Mouse (Mus musculus): ENCODE measurements around the gene Pecr.
A peak's percentile ranks its signal among the peaks of the same experiment; 100 is the strongest.
"Not testable (repeated sequence)": the region's sequence is repeated elsewhere in the genome, so short reads cannot be mapped to it uniquely, and the experiment has no call there.

The Pecr gene

DNA sequence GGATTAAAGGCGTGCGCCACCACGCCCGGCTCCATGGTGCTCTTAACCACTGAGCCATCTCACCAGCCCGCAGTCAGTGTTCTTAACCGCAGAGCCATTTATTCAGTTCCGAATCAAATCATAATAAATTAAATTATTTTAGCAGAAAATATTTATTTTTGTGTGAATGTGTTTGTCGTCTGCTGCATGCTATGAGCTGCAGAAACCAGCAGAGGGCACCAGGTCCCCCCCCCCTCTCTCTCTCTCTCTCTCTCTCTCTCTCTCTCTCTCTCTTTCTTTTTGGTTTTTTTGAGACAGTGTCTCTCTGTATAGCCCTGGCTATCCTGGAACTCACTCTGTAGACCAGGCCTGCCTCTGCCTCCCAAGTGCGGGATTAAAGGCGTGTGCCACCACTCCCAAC lies 51.5 kb downstream of the Pecr start:
- not testable (repeated sequence) for DNase-seq

DNA sequence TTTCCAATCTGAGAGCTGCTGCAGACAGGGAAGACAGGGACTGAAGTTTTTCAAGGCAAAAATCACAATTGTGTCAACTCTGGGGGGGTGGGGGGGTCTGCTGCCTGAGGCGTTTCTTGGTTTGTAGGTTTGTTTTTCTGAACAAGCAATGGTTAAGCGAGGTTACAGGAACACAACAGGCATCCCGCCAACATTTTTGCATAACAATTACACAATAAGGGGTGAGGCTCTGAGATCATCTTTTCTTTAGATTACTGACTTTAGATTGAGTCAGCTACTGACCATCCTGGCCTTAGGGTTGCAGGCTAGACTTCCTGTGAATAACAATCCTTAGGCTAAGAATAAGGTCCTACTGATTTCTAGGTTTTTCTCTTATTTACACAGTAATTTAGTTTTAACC lies 55.1 kb downstream of the Pecr start:
- DNase-seq, result peak in 1 of 2 experiments; percentile 23

DNA sequence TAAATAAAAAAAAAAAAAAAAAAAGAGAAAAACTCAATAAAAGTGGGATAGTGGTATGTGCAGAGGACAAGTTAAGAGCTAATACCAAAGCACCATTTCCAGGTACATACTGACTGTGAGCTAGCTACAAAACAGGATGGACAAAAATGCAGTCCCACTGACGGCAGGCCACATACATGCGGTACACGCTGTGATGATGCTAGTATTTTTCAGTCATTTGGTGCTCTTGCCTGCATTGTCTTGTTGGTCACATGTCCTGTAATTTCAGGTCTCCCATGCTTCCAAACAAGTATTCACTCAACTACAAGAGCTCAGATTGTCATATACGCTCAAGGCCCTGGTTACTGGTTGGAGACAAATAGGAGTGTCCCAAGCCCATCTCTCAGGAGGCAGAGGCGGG lies 56.6 kb downstream of the Pecr start:
- DNase-seq, result no peak

DNA sequence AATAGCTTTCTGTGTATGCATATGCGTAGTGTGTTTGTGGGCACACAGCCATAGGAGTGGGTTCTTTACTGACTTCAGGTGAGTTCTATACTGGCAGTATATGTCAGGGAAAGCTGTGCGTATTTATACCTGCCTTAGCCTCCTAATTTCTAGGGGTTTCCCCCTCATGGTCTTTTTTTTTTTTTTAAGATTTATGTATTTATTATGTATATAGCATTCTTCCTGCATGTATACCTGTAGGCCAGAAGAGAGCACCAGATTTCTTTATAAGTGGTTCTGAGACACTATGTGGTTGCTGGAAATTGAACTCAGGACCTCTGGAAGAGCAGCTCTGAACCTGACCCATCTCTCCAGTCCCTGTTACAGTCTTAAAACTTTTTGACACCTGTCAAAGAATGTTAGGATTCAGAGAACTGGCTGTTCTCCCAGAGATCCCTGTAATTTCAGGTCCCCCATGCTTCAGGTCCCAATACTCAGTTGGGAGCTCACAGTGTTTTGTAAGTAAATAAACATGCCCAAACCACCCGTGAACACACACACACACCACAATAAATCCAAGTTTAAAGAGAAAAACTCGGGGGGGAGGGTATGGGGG lies 57.1 kb downstream of the Pecr start:
- DNase-seq, result no peak

DNA sequence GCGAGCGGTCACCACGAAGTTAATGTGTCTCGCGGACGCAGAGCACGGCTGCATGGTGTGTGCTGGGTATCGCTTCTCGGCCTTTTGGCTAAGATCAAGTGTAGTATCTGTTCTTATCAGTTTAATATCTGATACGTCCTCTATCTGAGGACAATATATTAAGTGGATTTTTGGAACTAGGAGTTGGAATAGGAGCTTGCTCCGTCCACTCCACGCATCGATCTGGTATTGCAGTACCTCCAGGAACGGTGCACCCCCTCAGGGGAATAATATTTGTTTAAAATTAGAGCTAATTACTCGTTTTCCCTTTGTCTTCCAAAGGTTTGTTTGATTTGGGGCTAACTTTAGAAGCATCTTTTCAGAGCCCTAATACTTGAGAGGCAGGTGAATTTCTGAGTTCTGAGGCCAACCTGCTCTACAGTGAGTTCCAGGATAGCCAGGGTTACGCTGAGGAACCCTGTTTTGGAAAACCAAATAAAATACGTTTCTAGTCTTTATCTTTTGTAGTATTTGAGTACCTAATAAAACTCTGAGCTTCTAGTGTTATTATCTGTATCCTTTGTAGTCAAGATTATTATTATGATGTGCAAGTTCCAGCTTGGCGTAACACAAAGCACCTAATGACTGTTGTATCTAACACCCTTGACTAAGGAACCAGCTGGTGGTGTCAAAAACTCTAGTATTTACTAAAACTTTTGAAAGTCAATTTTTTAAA lies 57.8 kb downstream of the Pecr start:
- no peak for DNase-seq

DNA sequence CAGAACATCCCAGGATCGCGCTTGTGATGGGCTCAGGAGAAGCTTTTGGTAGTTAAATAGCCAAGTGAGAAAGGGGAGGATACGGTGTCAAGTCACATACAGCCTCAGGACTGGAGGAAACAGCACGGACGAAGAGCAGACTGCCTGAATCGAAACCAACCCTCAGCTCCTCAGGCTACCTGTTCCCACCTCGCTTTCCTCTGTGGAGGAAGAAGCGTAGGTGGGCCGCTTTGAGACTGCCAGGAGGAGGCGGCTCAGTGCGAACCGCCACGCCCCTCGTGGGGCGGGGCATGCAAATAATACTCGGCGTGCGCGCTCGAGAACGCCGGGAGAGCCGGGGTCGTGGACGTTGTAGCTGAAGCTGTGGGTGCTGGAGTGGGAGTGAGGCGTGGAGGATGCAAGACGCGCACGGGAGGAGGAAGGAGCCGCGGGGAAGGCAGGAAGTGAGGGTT lies 58.4 kb downstream of the Pecr start:
- DNase-seq, result peak; percentile 82 to 85

DNA sequence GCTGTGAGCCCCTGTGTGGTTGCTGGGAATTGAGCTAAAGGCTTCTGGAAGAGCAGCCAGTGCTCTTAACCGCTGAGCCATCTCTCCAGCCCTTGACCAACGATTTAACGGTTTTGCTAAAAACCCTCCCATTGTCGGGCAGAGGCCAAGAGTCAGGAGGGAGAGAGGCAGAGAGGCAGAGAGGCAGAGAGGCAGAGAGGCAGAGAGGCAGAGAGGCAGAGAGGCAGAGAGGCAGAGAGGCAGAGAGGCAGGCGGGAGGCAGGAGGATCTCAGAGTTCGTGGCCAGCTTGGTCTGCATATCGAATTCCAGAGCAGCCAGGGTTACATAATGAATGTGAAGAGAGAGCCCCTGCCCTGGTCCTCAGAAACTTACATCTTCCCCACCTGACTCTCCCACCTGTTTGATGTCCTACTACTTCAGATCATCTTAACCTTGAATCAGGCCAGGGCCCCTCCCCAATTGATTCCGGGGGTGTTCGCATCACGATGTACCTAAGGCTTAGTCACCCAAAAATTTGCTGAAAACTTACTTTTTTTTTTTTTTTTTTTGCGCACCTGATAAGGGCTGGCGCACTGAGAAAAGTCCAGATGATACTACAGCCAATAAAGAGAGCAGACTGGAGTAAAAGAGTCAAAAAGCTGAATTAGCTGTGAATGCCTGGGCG lies 58.9 kb downstream of the Pecr start:
- no peak for DNase-seq

DNA sequence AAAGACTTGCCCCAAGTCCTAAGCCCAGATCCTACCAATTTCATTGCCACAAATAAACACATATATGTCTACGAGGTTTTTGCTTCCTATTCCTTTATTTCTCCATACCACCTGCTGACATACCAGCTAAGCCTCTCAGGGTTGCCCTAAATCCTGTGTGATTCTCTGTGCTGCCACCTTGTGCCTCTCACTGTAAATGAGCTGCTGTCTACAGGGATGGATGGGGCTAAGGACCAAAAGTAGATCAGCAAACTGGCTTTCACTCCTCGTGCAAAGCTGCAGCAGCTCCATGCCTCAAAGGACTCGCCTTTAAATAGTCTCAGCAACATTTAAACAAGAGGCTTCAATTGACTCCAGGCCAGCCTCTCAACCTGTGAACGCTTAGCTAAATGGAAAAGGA lies 64.1 kb downstream of the Pecr start:
- no peak for DNase-seq

DNA sequence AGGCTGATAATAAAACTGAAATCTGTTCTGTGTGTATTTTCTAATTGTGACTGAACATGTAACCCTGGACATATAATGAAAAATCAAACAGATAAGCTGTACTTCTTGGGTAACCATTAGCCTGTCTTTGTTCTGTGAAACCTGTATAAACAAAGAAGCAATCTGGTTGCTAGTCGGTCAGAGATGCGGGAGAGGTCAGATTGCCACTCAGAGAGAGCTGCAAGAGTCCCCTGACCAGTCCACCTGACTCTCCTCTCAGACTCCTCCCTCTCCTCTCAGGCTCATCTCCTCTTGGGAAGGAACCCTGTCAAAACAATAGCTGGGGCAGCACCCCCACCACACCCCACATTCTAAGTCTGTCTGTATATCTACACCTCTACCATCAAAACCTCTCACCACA lies 65.0 kb downstream of the Pecr start:
- DNase-seq, result no peak

DNA sequence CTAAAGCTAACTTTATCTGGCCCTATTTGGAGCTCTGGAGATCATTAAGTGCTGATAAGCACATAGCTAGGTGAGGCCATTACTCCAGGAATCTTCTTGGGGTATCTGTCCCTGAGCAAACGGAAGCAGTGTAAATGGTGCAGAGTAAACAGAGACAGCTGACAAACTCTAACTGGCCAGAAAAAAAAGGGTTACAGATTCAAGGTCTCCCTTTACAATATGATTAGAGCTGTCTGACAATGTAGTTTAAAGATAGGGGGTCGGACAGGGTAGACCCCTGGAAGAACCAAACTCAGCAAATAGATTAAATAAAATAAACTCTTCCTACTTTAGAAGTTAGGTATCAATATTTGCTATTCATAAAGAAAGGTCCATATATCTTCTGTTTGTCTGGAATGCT lies 65.5 kb downstream of the Pecr start:
- no peak for DNase-seq

DNA sequence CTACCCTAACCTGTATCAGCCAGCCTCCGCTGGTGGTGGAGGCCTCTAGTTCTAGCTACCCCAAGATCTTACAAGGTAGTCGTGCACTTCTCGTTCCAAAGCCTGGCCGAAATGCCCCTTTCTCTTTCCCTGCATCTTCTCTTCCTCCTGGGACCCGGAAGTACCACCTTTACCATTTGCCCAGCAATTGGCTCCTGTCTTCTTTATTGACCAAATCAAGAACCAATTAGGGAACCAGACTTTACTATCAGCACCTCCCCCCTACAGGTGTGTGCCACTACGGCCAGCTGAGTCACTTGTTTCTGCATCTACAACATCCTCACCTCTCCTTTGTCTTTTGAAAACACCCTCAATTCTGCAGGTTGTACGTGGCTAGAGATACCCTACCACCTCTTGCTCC lies 67.4 kb downstream of the Pecr start:
- no peak for DNase-seq

DNA sequence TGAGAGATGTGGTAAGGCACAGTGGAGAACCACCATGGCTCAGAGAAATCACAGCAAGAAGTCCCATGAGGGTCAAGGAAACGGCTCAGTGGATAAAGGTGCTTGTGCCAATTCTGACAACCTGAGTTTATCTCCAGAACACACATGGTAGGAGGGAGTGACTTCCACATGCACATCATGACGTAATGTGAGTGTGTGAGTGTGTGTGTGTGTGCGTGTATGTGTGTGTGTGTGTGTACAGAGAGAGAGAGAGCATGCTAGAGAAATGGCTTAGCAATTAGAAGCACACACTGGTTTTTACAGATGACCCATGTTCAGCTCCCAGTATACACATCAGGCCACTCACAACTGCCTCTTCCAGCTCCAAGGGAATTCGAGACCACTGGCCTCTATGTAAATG lies 68.9 kb downstream of the Pecr start:
- no peak for DNase-seq

DNA sequence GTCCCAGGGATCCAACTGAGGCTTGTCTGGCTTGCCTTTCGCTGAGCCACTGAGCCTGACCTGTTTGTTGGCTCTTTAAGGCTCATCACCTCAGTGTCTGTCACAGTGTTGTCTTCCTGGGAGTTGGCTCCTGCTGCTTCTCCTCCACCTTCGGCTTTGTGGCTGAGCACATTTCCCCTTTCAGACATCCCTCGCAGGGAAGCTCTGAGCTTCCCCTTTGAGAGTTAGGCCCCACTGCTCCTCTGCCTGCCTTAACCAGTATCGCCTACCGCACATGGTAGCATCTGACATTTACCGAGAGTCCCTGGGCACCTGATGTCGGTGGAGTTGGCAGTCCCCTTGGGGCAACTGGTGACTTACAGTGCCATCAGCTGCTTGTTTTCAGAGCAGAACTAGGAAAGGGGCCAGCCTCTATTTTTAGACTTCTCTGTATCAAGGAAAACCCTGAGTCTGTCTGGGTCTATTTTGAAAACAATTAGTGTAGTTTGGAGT lies 69.6 kb downstream of the Pecr start:
- peak in 1 of 2 experiments; percentile 10 for DNase-seq

DNA sequence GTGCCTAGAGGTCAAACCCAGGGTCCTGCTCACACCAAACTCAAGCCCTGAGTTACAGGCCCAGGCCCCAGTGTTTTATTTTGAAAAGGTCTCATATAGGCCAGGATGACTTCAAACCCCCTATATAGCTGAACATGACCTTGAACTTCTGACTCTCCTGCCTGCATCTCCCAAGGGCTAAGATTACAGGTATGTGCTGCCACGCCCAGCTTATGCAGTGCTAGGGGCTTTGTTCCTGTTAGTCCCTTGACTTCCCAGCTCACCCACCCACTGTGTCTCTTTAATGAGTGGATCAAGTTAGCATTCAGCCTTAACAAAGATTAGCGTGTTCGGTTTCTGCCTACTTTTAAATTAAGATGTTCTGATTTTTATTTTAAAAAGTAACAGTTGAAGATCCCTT lies 70.2 kb downstream of the Pecr start:
- DNase-seq, result no peak

DNA sequence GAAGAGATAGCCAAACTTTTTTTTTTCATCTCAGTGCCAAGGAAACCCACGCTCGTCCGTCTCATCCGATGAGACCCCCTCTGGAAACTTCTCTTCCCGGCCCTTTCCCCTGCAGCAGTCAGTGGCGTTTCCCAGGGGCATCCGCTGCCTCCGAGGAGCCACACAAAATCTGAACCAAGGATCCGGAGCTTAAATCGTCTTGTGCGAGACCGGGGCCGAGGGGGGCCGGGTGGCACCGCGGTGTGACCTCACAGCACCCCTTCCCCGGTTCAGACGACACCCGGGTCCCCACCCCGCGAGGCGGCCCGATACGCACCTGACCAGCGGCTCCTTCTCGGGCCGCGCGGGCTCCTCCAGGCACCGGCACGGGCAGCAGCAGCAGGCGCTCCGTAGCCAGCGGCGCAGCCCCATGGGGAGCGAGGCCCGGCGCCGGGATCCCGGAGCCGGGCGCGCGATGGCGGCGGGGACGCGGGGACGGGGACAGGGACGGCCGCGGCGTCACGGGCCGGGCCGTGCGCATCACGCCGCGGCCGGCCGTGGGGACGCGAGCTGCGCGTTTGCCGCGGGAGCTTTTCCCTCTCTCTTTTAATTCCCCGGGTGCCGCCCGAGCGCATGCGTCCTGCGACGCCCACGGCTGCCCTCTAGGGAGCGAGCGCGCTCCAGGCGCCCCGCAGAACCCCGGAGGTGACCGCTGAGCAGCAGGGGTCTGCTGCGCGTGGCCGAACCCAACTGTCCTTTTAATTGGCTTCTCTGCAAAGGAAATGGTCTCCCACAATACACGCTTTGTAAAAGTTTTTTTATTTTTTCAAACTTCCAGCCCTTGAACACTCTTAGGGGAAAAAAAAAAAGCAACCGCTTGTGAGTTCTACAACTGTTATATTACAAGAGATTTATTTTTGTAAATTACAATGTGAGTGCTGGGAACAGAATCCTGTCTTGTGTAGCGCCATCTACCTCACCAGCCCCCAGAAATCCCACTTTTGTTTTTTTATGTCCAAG lies 72.1 kb downstream of the Pecr start, which contains the start of gene Mreg:
Mreg (minus strand) TSS at position 607 of the 999 bp plus-strand sequence.
- DNase-seq, result peak; percentile 66 to 73

DNA sequence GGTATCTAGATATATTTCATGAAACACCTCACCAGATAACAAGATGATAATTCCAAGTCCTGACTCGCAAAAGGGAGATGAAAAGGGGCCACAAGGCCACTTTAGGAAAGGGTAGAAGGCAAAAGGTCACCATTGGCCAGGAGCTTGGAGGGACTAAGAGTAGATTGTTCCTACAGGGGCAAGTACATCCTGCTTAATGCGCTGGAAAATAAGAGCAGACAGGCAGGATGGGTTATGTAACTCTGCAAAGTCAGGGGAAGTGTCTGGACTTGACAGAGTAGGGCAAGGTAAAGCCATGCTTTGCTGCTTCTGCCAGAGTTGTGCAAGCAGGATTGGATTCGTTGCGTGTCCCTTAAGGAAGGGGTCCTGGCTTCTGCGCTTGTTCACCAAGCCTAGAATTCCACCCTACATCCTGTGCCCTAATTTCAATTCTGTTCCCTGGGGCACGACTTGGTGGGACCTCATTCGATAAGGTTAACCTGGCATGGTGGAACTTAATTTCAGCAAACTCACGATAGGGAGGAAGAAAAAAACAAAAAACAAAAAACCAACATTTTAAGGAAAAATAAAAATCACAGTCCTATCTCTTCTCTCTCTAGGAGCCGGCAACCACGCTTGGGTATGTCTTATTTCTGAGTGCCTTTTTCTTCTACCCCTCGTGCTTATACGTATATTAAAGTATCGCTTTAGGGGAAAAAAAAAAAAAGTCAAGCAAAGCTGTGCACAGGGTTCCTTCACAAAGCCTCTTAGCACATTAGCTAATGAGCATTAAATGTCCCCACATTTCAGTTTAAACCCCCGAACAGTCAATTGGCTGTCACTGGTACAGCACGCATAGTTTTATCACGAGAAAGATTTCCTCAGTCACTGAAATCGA lies 73.1 kb downstream of the Pecr start:
- no peak for DNase-seq

Measured in lung, postnatal 4 days (tissue).